Mouse (Mus musculus): ENCODE results near the gene Ptpre.
"Not testable (repeated sequence)": the region's sequence is repeated elsewhere in the genome, so short reads cannot be mapped to it uniquely, and the experiment has no call there.

Ptpre gene

GRCm38 (mm10) chr7:135689396-135689795, 152.1 kb downstream of the Ptpre start:
- DNase-seq (ENCODE audit: low spot score in 2 of 2): no peak

GRCm38 (mm10) chr7:135691941-135692340, 154.7 kb downstream of the Ptpre start:
- no peak for DNase-seq (ENCODE audit: low spot score in 2 of 2)

DNA sequence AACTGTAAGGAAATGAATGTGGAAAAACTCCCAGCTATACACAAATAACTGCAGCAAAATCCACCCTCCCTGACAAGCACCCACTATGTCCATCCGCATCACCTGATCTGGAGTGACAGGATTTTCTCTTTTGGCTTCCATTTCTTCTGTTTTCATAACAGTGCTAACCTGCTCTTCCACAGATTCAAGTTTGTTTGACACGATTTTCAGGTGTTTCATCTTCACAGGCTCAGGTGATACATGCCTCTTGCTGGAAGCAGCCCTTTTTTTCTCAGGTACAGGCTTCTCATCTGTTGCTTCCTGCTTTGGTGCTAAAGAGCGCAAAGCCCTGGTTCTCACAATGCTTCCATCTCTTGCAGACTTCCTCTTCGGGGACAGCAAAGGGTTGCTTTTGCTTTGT, 156.8 kb downstream of the Ptpre start:
- DNase-seq (ENCODE audit: low spot score in 2 of 2): no peak

DNA sequence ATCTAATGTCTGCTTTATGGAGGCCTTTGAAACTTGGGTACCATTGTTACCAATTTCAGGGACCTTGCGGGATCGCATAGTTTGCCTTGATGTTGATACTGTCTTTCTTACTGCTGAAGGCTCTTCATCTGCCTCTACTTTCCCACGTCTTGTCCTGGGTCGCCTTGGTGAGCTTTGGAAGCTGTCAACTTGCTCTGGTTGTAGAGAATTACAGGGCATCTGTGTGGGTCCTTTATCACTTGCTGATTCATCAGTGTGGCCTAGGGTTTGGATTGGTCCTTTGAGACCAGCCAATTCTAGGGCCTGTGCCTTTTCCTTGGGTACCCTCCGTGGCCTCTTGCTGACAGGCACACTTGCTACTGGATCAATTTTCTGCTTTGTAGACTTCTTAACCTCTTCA, 157.5 kb downstream of the Ptpre start:
- DNase-seq (ENCODE audit: low spot score in 2 of 2): no peak

GRCm38 (mm10) chr7:135696127-135696526, 158.8 kb downstream of the Ptpre start:
- DNase-seq (ENCODE audit: low spot score in 2 of 2): no peak

DNA sequence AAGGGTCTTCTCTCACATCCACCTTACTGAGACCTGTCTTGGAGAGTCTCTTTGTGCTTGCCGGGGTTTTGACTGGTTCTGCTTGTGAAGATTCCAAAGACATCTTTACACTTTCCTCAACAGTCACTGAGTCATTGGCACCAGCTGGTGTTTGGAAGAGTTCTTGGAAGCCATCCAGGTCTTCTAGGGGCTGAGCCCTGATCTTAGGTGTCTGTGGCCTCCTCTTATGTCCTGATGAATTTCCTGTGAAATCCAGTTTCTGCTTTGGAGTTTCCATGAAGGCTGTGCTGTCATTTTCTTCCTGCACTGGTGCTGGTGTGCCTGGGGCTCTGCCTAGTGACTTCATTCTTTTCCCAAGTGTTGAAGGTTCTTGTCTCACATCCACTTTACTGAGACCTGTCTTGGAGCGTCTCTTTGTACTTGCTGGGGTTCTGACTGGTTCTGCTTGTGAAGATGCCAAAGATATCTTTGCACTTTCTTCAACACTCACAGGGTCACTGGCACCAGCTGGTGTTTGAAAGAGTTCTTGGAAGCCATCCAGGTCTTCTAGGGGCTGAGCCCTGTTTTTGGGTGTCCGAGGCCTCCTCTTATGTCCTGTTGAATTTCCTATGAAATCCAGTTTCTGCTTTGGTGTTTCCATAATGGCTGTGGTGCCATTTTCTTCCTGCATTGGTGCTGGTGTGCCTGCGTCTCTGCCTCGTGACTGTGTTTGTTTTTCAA, 159.9 kb downstream of the Ptpre start:
- not testable (repeated sequence) for DNase-seq (ENCODE audit: low spot score in 2 of 2)

GRCm38 (mm10) chr7:135698362-135698761, 161.1 kb downstream of the Ptpre start:
- no peak for DNase-seq (ENCODE audit: low spot score in 2 of 2)

GRCm38 (mm10) chr7:135699351-135699750, 162.1 kb downstream of the Ptpre start:
- DNase-seq (ENCODE audit: low spot score in 2 of 2): not testable (repeated sequence)

DNA sequence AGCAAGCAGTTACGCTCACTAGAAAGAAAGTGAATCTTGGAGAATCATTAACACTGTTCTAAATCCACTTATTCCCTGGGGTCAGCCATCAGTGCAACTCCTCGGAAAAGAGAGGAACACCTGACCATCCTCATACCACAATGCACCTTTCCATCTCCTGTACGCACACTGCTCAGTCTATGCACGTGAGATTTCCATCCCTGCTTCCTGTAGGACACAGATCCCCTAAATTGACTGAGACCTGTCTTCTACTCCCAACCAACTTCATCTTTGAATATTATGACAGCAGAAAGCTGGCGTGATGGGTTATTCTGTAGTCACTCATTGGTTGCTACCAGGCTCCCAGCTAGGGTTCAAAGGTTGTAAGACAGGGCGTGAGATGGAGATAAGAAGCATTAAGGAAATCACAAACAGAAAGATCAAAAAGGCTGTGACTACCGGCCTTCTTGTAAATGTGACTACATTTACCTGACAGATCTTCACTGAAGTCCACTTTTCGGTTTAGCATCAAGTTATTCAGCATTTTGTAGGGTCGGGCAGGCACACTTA, 166.4 kb downstream of the Ptpre start:
- DNase-seq (ENCODE audit: low spot score in 2 of 2): no peak

GRCm38 (mm10) chr7:135704251-135704650, 167.0 kb downstream of the Ptpre start:
- no peak for DNase-seq (ENCODE audit: low spot score in 2 of 2)

- no peak for DNase-seq (ENCODE audit: low spot score in 2 of 2)
Measured at GRCm38 (mm10) chr7:135705083-135705482, 167.8 kb downstream of the Ptpre start.

- no peak for DNase-seq (ENCODE audit: low spot score in 2 of 2)
Measured at GRCm38 (mm10) chr7:135705753-135706152, 168.5 kb downstream of the Ptpre start.

DNA sequence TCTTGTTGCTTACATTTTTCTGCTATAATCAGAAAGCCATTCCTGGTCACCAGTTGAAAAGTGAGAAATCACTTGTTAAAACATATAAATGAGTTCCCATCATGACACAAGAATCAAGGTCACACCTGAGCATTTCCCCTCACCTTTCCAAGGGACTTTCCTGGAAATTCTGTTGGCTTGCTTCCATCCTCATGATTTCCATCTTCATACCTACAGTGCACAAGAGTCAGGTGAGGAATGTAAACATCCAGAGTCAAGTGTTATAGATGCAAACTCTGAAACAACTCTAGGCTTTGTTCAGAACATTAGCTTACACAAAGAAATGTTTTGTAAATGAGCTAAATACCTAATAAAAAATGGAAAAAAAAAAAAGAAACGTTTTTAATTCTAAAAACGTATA, 173.4 kb downstream of the Ptpre start:
- no peak for DNase-seq (ENCODE audit: low spot score in 2 of 2)

DNA sequence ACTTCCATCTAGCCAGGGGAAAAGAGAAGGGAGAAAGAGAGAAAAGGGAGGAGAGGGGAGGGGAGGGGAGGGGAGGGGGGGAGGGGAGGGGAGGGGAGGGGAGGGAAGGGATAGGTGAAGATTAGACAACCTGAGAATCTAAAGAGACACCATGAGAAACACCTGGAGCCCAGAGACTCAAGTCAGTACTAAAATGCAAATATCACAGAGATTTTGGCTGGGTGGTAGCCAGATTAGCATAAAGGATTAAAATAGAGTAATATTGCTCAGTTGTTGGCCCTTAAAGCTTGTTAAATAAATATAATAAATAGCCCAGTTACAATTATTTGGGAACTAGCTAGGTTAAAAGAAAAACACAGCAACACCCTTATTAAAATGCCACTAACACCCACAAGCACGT, 175.3 kb downstream of the Ptpre start:
- no peak for DNase-seq (ENCODE audit: low spot score in 2 of 2)

GRCm38 (mm10) chr7:135713326-135713725, 176.0 kb downstream of the Ptpre start:
- no peak for DNase-seq (ENCODE audit: low spot score in 2 of 2)

DNA sequence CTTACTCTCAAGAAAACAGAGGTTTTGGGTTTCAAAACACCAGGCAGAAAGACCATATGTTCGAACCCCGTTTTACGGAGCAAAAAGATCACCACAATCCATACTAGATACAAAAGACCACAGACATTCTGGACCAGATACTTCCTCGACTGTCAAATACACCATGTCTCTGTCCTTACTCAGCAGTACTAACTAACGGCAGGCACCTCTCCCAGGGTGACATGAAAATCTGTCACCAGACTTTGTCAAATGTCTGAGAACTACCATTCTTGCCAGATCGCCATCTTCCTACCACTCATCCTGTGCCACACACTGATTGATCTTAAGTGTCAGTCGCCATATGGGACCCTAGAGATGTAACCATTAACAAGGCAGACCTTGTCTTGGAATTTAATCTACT, 177.9 kb downstream of the Ptpre start:
- no peak for DNase-seq (ENCODE audit: low spot score in 2 of 2)

DNA sequence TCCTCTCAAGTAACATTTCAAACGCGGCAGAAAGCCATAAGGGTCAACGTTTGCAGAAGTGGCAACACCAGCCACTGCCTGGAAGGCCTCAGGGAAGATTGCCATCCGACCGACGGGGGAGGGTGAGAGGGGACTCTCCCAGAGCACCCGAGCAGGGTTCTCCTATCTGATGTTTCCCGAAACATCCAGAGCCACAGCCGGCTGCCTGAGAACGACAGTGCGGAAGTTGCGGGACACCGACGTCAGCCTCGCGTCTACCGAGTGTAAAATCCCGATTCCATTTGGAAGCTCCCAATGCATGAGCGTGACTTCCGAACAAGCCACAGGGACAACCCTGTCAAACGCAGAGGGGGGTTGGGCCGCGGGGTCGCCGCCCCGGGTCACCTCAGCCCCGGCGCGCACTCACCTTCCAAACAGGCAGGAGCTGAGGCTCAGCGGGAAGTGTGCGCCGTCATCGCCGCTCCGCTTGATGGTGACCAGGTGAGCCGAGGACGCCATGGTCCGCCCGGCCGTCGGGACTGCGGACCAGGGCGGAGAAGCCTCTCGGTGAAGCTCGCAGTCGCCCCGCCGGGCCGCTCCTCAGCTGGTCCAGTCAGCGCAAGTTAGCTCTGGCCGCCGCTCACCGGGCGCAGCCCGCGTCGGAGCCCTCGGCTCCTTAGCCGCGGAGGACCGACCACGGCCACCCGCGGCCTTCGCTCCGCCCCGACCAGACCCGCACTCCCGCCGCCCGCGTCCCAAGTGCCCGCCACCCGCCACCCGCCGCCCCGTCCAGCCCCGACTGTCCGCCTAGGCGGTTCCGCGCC, 178.6 kb downstream of the Ptpre start, which contains the start of gene Mki67:
Gene Mki67, minus strand, starts transcription at position 720 of the 803 bp plus-strand sequence.
- DNase-seq (ENCODE audit: low spot score in 2 of 2): no peak

- DNase-seq (ENCODE audit: low spot score in 2 of 2): peak; percentile 86 to 90
Measured at GRCm38 (mm10) chr7:135716445-135716877, 179.2 kb downstream of the Ptpre start.

DNA sequence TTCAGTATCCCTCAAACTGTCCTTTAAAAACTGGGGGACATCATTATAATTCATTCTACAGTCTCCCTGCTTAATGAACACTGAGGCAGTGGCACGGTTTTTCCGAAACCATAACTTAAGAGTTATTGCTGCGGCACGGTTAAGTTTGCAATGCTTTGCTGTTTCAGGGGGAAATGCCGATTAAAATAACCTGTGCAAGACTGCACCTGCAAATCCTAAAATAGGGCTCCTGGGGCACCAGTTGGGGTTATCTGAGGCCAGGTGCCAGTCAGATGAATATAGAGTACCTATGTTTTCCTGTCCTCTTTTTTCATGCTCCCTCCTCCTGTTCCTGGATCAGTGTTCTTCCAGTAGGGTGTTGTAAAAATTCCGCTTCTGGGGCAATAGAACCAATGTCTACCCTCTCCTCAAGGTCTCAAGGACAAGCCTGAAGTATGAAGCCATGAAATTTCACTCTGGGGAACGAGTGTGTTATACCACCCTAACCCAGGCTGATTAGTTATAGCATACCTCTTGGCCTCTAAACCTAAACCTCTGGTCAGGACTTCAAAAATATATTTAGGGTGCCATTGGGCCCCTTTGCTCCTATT, 179.8 kb downstream of the Ptpre start:
- DNase-seq (ENCODE audit: low spot score in 2 of 2): no peak

GRCm38 (mm10) chr7:135721436-135721992, 184.2 kb downstream of the Ptpre start:
- DNase-seq (ENCODE audit: low spot score in 2 of 2): no peak

GRCm38 (mm10) chr7:135722011-135722838, 184.9 kb downstream of the Ptpre start:
- DNase-seq (ENCODE audit: low spot score in 2 of 2): no peak

All from urinary bladder, postnatal 4 days (tissue).